Mouse (Mus musculus) adrenal gland, adult 2 months (tissue): ENCODE results near the gene Sparcl1. TPM values are rescaled to one million over a fixed set of nuclear protein-coding genes. Genes with fewer than 3 reads are reported as not detected.

Experiments
- DNase-seq: peaks from one replicate; pipeline ENCODE4 v3.0.0; 2021
- polyA plus RNA-seq: library from polyadenylated mRNA; depleted of rRNA; stranded (reverse); fragments of >200 nt; gene quantifications from 2 replicates; pipeline ENCODE4 v1.2.3, GENCODE M21; 2012
- total RNA-seq, 2 experiments: library from RNA; stranded (reverse); gene quantifications; 2 replicates each; pipeline ENCODE4 v1.2.3; 2021

Gene Sparcl1
- total and polyA plus RNA-seq, 3 experiments: 13.1 to 30.6 (median 30.4) TPM

DNA sequence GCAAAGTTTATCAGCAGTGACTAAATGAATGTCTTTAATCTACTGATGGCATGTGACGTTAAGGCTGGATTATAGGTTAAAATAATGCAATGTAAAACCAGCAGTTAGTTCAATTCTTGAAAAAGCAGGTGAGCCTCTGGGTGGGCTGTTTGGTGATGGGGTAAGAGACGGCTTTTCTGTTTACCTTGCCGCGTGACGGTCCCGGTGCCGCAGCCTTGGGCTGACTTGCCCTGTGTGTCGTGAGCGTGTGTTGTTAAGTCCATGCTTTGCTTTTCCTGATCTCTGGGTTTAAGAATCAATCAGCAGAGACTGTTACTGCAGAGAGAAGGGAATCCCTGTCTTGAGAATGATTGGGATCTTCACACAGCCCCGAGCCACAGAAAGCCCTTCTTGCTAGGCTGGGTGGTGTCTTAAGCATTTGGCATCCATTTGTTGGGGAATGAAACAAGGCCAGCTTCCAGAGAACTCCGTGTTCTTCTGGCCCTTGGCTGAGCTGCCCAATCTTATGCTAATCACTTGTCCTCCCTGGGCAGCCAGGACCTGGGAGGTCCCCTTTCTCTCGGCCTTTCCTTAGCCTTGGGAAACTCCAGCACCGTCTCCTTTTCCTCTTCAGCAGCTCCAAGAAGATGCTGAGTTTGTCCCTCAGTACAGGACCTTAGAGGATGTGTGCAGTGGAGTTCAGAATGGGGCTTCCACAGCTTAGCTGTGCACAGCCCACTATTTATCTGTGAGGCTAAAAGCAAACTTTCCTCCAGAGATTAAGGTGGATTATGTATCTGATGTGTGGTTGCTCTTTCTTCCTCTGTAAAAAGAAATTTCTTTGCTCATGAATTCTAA lies 51.4 kb downstream of the Sparcl1 start:
- DNase-seq: no peak

- DNase-seq: no peak
Measured at GRCm38 (mm10) chr5:104060429-104060828, 53.1 kb downstream of the Sparcl1 start.

DNA sequence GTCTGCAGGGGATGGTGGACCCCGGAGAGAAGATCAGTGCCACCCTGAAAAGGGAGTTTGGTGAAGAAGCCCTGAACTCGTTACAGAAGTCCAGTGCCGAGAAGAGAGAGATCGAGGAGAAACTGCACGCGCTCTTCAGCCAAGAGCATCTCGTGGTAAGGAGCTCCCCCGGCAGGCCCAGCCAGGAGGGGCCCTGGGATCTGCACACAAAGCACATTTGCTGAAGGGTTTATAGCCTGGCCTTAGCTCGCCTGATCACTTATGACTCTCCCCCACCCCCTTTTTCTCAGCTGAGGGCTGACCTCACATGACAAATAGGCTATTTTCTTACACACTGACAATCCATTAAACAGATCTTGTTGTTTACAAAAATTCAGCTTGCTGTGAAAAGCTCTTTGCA lies 53.9 kb downstream of the Sparcl1 start:
- no peak for DNase-seq

DNA sequence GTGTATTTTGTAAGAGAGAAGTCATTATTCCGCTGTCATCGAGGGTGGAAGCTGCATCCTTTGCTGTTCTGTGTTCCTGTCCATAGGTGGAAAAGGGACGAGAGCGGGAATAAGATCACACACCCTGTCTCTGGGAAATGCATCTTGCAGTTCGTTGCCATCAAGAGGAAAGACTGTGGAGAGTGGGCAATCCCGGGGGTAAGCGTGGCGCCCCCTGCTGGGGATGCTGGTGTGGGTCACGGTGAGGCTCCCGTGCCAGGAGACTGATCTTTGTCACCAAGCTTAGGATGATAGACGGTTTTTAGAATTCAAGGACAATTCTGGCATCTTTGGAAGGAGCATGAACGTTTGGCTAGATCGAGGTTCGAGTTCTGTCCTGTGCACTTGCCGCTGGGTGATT lies 55.5 kb downstream of the Sparcl1 start:
- peak; percentile 50 for DNase-seq

- DNase-seq: peak; percentile 53
Measured at GRCm38 (mm10) chr5:104056295-104056694, 57.2 kb downstream of the Sparcl1 start.

- no peak for DNase-seq
Measured at GRCm38 (mm10) chr5:104055816-104056215, 57.7 kb downstream of the Sparcl1 start.

DNA sequence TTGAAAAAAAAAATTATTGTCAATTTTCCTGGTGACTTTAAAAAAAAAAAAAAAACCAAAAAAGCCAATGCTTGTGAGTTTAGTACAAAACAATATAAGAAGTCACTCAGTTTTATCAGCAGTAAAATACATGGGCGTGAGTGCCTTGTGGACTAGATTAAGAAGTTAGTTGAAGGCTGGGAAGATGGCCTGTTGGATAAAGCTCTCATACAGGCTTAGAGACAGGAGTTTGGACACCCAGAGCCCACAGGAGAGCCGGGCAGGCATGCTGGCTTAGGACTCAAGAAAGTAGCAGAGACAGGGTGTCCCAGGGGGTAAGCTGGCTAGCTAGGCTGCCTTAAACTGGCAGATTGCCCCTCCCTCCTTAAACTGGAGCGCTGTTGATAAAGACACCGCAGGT lies 58.6 kb downstream of the Sparcl1 start:
- DNase-seq: no peak

DNA sequence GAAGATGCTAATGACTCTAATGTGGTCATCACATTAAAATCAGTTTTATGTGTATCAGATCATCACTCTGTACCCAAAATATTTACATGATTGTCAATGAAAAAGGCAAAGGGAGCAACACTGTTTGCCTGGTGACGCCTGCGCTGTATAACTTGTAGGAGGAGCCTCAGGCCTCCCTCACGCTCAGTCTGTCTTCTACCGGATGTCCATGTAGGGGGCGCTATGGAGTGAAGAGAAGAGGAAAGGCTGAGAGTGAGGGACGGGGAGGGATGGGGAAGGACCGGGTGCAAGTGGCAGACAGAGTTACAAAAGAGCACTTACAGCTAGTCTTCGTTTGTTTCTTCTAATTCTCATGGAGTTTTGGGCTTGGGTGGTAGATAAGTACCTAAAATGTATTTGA lies 60.6 kb downstream of the Sparcl1 start:
- DNase-seq: no peak

DNA sequence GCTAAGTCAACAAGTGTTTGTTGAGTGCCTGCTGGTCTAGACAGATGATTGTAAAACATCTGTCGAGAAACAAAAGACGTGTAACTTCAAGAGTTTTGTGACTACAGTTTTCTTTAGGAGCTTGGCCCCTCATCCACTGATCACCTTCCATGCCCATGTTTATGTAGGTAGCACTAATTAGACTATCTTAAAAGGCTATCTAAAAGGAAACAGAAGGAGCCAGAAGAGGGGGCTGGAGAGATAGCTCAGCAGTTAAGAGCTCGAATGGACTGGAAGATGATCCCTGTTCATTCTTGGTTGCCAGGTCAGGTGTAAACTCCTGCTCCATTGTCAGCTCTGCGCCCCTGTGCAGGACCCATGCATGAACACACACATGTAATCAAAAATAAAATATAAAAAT lies 65.4 kb downstream of the Sparcl1 start:
- DNase-seq: no peak

GRCm38 (mm10) chr5:104047200-104048105 lies 66.1 kb downstream of the Sparcl1 start:
- DNase-seq: peak; percentile 33

GRCm38 (mm10) chr5:104046256-104047199 lies 67.0 kb downstream of the Sparcl1 start, which contains the start of gene Nudt9:
Gene Nudt9 (plus strand): TSS chr5:104046306.
- peak; percentile 99 for DNase-seq

DNA sequence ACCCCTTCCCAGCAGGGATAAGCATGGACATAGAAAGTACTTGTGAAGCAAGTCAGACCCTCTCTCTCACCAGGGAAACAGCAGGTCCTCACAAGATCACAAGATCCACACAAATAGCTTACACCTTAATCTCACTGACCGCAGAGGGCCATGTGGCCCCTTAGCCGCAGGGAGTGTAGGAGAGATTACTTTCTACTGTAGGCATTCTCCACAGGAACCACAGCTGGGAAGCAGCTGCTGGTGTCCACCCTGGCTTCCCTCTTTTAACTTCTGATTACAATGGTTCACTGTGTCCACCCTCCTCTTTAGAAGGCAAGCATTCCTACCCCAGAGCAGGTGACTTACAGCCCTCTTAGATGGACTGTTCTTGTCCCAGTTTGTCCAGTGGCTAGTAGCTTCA lies 69.8 kb downstream of the Sparcl1 start:
- DNase-seq: no peak

GRCm38 (mm10) chr5:104042906-104043305 lies 70.6 kb downstream of the Sparcl1 start:
- no peak for DNase-seq

- peak; percentile 49 for DNase-seq
Measured at GRCm38 (mm10) chr5:104039154-104039932, 74.2 kb downstream of the Sparcl1 start.

- DNase-seq: no peak
Measured at GRCm38 (mm10) chr5:104036686-104037085, 76.8 kb downstream of the Sparcl1 start.

GRCm38 (mm10) chr5:104035824-104036223 lies 77.7 kb downstream of the Sparcl1 start:
- no peak for DNase-seq

- DNase-seq: no peak
Measured at GRCm38 (mm10) chr5:104035066-104035465, 78.5 kb downstream of the Sparcl1 start.

DNA sequence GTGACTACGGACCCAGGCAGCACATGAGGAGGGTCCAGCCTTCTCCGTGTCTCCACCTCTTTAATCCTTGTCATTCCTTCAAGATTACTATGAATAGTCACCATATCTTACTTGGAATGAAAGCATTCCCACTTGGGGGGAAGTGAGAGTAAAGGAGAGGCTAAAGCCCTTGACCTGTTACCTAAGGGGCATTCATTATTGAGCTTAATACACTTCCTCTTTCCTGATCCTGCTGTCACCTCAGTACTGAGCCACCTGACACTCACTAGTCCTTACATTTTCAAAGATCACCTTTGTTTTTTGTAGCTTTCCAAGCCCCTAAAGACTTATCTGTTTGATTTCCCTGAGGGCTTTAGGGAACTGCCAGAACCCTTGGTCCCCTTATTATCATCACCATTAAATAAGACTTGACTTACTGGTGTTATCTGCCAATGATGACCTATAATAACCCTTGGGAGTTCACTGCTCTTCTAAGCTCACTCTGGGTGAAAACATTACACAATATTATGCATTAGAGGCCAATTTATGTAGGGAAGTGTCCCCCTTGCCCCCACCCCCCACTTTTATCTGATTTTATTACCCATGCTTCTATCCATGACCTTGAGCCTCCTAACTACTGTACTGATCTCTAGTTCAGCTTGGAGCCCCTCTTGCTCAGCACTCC lies 81.0 kb downstream of the Sparcl1 start:
- DNase-seq: no peak
